Mouse (Mus musculus) forebrain, embryonic 13.5 days (tissue): ENCODE results near the gene Rnf150. TPM values are rescaled to one million over a fixed set of nuclear protein-coding genes. Genes with fewer than 3 reads are reported as not detected.
A peak's percentile ranks its signal among the peaks of the same experiment; 100 is the strongest.

ENCODE experiments used
- ATAC-seq: fragments of 200-750 bp; cut with Nextera tagmentation; 2 replicates; pipeline ENCODE4 v1.8.0; 2017
- H3K27ac ChIP-seq: fragments of 300-500 bp; sonication (generic); 2 replicates; pipeline ENCODE4 v1.5.1; 2015; ENCODE audit warnings: inconsistent platforms, mild to moderate bottlenecking, moderate library complexity
- H3K27me3 ChIP-seq: fragments of 300-500 bp; sonication (generic); 2 replicates; pipeline ENCODE4 v1.6.1; 2015; ENCODE audit warnings: mild to moderate bottlenecking, inconsistent platforms
- H3K36me3 ChIP-seq: fragments of 300-500 bp; sonication (generic); 2 replicates; pipeline ENCODE4 v1.6.1; 2015; ENCODE audit warnings: mild to moderate bottlenecking, inconsistent platforms; ENCODE audit not compliant: poor library complexity, severe bottlenecking
- H3K4me1 ChIP-seq: fragments of 300-500 bp; sonication (generic); 2 replicates; pipeline ENCODE4 v1.6.1; 2015; ENCODE audit warnings: inconsistent platforms
- H3K4me2 ChIP-seq: fragments of 300-500 bp; sonication (generic); 2 replicates; pipeline ENCODE4 v1.6.1; 2015; ENCODE audit warnings: inconsistent platforms, mild to moderate bottlenecking, moderate library complexity
- H3K4me3 ChIP-seq: fragments of 300-500 bp; sonication (generic); 2 replicates; pipeline ENCODE4 v1.5.1; 2015; ENCODE audit warnings: mild to moderate bottlenecking, inconsistent platforms
- H3K9ac ChIP-seq: fragments of 300-500 bp; sonication (generic); 2 replicates; pipeline ENCODE4 v1.6.1; 2015; ENCODE audit warnings: mild to moderate bottlenecking, inconsistent platforms
- H3K9me3 ChIP-seq: fragments of 300-500 bp; sonication (generic); replicated peaks from 2 replicates; pipeline ENCODE4 v1.6.1; 2016; ENCODE audit warnings: inconsistent platforms
- WGBS: fragments of 180-500 bp; shearing (Covaris S2); methylation state at CpG from one replicate; pipeline ENCODE4 v1.1.7; 2015; 5-methylcytosine and 5-hydroxymethylcytosine counted together
- polyA plus RNA-seq: library from polyadenylated mRNA; unstranded; fragments of >200 nt; fragmentation: Nextera tagmentation; extraction: Ambion mirVana; gene quantifications from 2 replicates; pipeline ENCODE4 v1.2.1, GENCODE M21; 2015

Rnf150 gene
- polyA plus RNA-seq, 1 experiment from 2014 or later: 1.5 TPM

GRCm38 (mm10) chr8:82863745-82864520 is 777 bp downstream of the Rnf150 start:
- H3K27me3 ChIP-seq: no peaks in the 10 kb centered on the region
- no peaks in the 10 kb centered on the region for H3K36me3 ChIP-seq
- H3K4me1 ChIP-seq: peaks cover 19% of the 10 kb centered on the region
- under 1% methylated on average over 80 of the region's 80 CpGs for WGBS
- peak overlapping the region; percentile 85 for H3K9ac ChIP-seq
- H3K4me3 ChIP-seq: peak overlapping the region; percentile 76
- H3K9me3 ChIP-seq: no peaks in the 10 kb centered on the region
- peak; percentile 79 for ATAC-seq
- H3K27ac ChIP-seq: peak overlapping the region; percentile 87
- peak overlapping the region; percentile 91 for H3K4me2 ChIP-seq

- Histone ChIP-seq H3K4me2 (peak overlapping the region; percentile 91), H3K4me3 (peak overlapping the region; percentile 76), H3K9me3 (no peaks in the 10 kb centered on the region), H3K9ac (peak overlapping the region; percentile 85), H3K27me3 (no peaks in the 10 kb centered on the region), H3K27ac (peak overlapping the region; percentile 87), H3K36me3 (no peaks in the 10 kb centered on the region), H3K4me1 (peaks cover 19% of the 10 kb centered on the region)
- ATAC-seq: peak; percentile 37
- 4% methylated on average over 10 of the region's 10 CpGs for WGBS
Measured at GRCm38 (mm10) chr8:82864521-82864818, 1.3 kb downstream of the Rnf150 start.

- no peak overlapping the region for H3K27ac ChIP-seq
- peaks cover 19% of the 10 kb centered on the region for H3K4me1 ChIP-seq
- 41% methylated on average over 5 of the region's 5 CpGs for WGBS
- peak overlapping the region; percentile 85; the same call in 1 of the 2 replicates for H3K9ac ChIP-seq
- peak overlapping the region; percentile 76 for H3K4me3 ChIP-seq
- peak overlapping the region; percentile 91 for H3K4me2 ChIP-seq
- no peaks in the 10 kb centered on the region for H3K36me3 ChIP-seq
- no peak for ATAC-seq
- H3K27me3 ChIP-seq: no peaks in the 10 kb centered on the region
- H3K9me3 ChIP-seq: no peaks in the 10 kb centered on the region
Measured at GRCm38 (mm10) chr8:82865239-82865638, 2.1 kb downstream of the Rnf150 start.

- H3K4me2 ChIP-seq: peak overlapping the region; percentile 32
- ATAC-seq: no peak
- H3K4me3 ChIP-seq: no peak overlapping the region
- WGBS: 73% methylated on average over 1 of the region's 1 CpGs
- peaks cover 19% of the 10 kb centered on the region for H3K4me1 ChIP-seq
- H3K27me3 ChIP-seq: no peaks in the 10 kb centered on the region
- H3K9me3 ChIP-seq: no peaks in the 10 kb centered on the region
- H3K9ac ChIP-seq: no peak overlapping the region
- no peak overlapping the region for H3K27ac ChIP-seq
- H3K36me3 ChIP-seq: no peaks in the 10 kb centered on the region
Measured at GRCm38 (mm10) chr8:82866251-82866650, 3.1 kb downstream of the Rnf150 start.

- H3K4me1 ChIP-seq: peaks cover 5% of the 10 kb centered on the region
- WGBS: 88% methylated on average over 4 of the region's 4 CpGs
- no peak overlapping the region for H3K4me3 ChIP-seq
- no peaks in the 10 kb centered on the region for H3K27me3 ChIP-seq
- H3K9me3 ChIP-seq: no peaks in the 10 kb centered on the region
- ATAC-seq: no peak
- no peaks in the 10 kb centered on the region for H3K36me3 ChIP-seq
- H3K9ac ChIP-seq: no peak overlapping the region
- no peak overlapping the region for H3K4me2 ChIP-seq
- H3K27ac ChIP-seq: no peak overlapping the region
Measured at GRCm38 (mm10) chr8:82870840-82871490, 7.8 kb downstream of the Rnf150 start.

- no peak overlapping the region for H3K4me2 ChIP-seq
- H3K27me3 ChIP-seq: no peaks in the 10 kb centered on the region
- no peaks in the 10 kb centered on the region for H3K4me1 ChIP-seq
- H3K4me3 ChIP-seq: no peak overlapping the region
- ATAC-seq: no peak
- no peak overlapping the region for H3K9ac ChIP-seq
- H3K9me3 ChIP-seq: no peaks in the 10 kb centered on the region
- no peak overlapping the region for H3K27ac ChIP-seq
- 90% methylated on average over 4 of the region's 4 CpGs for WGBS
- no peaks in the 10 kb centered on the region for H3K36me3 ChIP-seq
Measured at GRCm38 (mm10) chr8:82871986-82872385, 8.8 kb downstream of the Rnf150 start.

- 79% methylated on average over 2 of the region's 2 CpGs for WGBS
- no peak overlapping the region for H3K4me2 ChIP-seq
- ATAC-seq: no peak
- no peaks in the 10 kb centered on the region for H3K9me3 ChIP-seq
- no peak overlapping the region for H3K9ac ChIP-seq
- no peaks in the 10 kb centered on the region for H3K4me1 ChIP-seq
- H3K4me3 ChIP-seq: no peak overlapping the region
- no peaks in the 10 kb centered on the region for H3K36me3 ChIP-seq
- H3K27me3 ChIP-seq: no peaks in the 10 kb centered on the region
- no peak overlapping the region for H3K27ac ChIP-seq
Measured at GRCm38 (mm10) chr8:82874102-82874501, 10.9 kb downstream of the Rnf150 start.

DNA sequence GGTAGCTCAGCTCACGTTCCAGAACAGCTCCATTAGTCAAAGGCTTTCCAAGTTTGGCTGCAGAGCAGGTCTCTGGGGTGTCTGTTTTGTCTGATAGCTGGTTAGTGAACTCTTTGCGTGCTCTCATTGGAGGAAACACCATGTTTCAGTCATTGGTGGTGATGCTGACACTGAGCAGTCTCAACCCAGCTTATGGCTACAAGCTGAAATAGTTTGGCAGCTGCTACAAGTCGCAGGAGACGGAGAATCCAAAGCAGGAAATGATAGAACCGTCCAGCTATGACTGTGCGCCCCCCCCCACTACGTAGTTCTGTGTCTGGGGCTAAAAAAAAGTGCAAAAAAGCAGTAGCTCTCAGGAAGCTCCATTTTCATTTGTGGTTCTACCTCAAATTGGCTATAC is 12.0 kb downstream of the Rnf150 start:
- WGBS: 90% methylated on average over 7 of the region's 7 CpGs
- Histone ChIP-seq H3K4me1 (no peaks in the 10 kb centered on the region), H3K9me3 (no peaks in the 10 kb centered on the region), H3K27ac (no peak overlapping the region), H3K9ac (no peak overlapping the region), H3K4me3 (no peak overlapping the region), H3K36me3 (no peaks in the 10 kb centered on the region), H3K4me2 (no peak overlapping the region), H3K27me3 (no peaks in the 10 kb centered on the region)
- ATAC-seq: no peak

GRCm38 (mm10) chr8:82884480-82884879 is 21.3 kb downstream of the Rnf150 start:
- H3K27me3 ChIP-seq: no peaks in the 10 kb centered on the region
- H3K36me3 ChIP-seq: no peaks in the 10 kb centered on the region
- no peak overlapping the region for H3K27ac ChIP-seq
- H3K4me1 ChIP-seq: no peaks in the 10 kb centered on the region
- ATAC-seq: no peak
- 70% methylated on average over 4 of the region's 4 CpGs for WGBS
- H3K9me3 ChIP-seq: no peaks in the 10 kb centered on the region
- no peak overlapping the region for H3K4me3 ChIP-seq
- H3K4me2 ChIP-seq: no peak overlapping the region
- no peak overlapping the region for H3K9ac ChIP-seq

DNA sequence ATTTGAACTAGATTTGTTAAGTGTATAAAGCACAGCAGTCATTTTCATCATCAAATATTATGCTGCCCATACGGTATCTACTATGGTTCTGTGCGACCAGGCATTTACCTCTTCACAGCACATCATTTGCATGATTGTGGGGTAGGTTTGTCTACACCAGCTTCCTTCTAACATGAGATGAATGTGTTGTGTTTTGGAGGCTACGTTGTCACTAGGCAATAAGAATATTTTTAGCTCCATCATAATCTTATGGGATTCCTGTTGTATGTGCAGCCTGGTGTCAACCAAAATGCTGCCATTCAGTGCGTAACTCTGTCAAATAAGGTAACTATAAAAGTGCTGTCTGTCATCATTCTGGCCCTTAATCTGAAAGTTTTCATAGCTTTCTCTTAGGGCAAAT is 24.1 kb downstream of the Rnf150 start:
- no peak overlapping the region for H3K4me3 ChIP-seq
- ATAC-seq: no peak
- H3K36me3 ChIP-seq: no peaks in the 10 kb centered on the region
- WGBS: 92% methylated on average over 4 of the region's 4 CpGs
- H3K27ac ChIP-seq: no peak overlapping the region
- no peak overlapping the region for H3K9ac ChIP-seq
- H3K27me3 ChIP-seq: no peaks in the 10 kb centered on the region
- H3K4me2 ChIP-seq: no peak overlapping the region
- H3K9me3 ChIP-seq: no peaks in the 10 kb centered on the region
- H3K4me1 ChIP-seq: no peaks in the 10 kb centered on the region

GRCm38 (mm10) chr8:82889062-82889720 is 26.0 kb downstream of the Rnf150 start:
- Histone ChIP-seq H3K9ac (no peak overlapping the region), H3K4me2 (no peak overlapping the region), H3K4me3 (no peak overlapping the region), H3K4me1 (no peaks in the 10 kb centered on the region), H3K36me3 (no peaks in the 10 kb centered on the region), H3K27me3 (no peaks in the 10 kb centered on the region), H3K9me3 (no peaks in the 10 kb centered on the region), H3K27ac (no peak overlapping the region)
- 72% methylated on average over 10 of the region's 10 CpGs for WGBS
- ATAC-seq: no peak

- no peaks in the 10 kb centered on the region for H3K27me3 ChIP-seq
- H3K4me2 ChIP-seq: no peak overlapping the region
- WGBS: 73% methylated on average over 4 of the region's 4 CpGs
- H3K9ac ChIP-seq: no peak overlapping the region
- no peaks in the 10 kb centered on the region for H3K36me3 ChIP-seq
- no peak overlapping the region for H3K4me3 ChIP-seq
- no peaks in the 10 kb centered on the region for H3K4me1 ChIP-seq
- ATAC-seq: no peak
- H3K27ac ChIP-seq: no peak overlapping the region
- H3K9me3 ChIP-seq: no peaks in the 10 kb centered on the region
Measured at GRCm38 (mm10) chr8:82895091-82895490, 31.9 kb downstream of the Rnf150 start.
